15 mouse cellular contexts compared by ENCODE assay signal in genomic region chr13:96579104-96579503, GRCm38 (mm10).
"Had no signal": no experiment of that assay in that cellular context is flagged by ENCODE, and none has a peak within 500 bp of the region (broad histone marks: within the 10 kb centered on the region; RNA-seq: fewer than 3 reads in every experiment).

No protein-coding gene starts in this region.

- H3K9ac ChIP-seq: lung, embryonic 15.5 days; midbrain, embryonic 12.5 days; neural tube, embryonic 12.5 days; stomach, embryonic 15.5 days had no signal

- H3K9me3 ChIP-seq: lung, embryonic 15.5 days; midbrain, embryonic 10.5 days; midbrain, embryonic 12.5 days; neural tube, embryonic 12.5 days; stomach, embryonic 15.5 days had no signal

- ATAC-seq: lung, postnatal 0 days; midbrain, embryonic 16.5 days had no signal

- H3K4me3 ChIP-seq: lung, embryonic 15.5 days; midbrain, embryonic 10.5 days; midbrain, embryonic 12.5 days; neural tube, embryonic 12.5 days; stomach, embryonic 15.5 days had no signal

- H3K4me1 ChIP-seq: lung, embryonic 15.5 days; midbrain, embryonic 12.5 days; neural tube, embryonic 12.5 days; stomach, embryonic 15.5 days had no signal

- H3K27ac ChIP-seq: lung, embryonic 15.5 days; macrophage; midbrain, embryonic 10.5 days; midbrain, embryonic 12.5 days; neural tube, embryonic 12.5 days; stomach, embryonic 15.5 days; stomach, postnatal 0 days had no signal

- H3K27me3 ChIP-seq: lung, embryonic 15.5 days; midbrain, embryonic 12.5 days; neural tube, embryonic 12.5 days; stomach, embryonic 15.5 days had no signal

- DNase-seq: lung, adult 18-20 months; lung, postnatal 14 days; midbrain, embryonic 14.5 days; right cerebral cortex, postnatal 14 days; thymus, adult 2 months; thymus, postnatal 36 days had no signal

- H3K4me2 ChIP-seq: lung, embryonic 15.5 days; midbrain, embryonic 12.5 days; neural tube, embryonic 12.5 days; stomach, embryonic 15.5 days had no signal

- H3K36me3 ChIP-seq: lung, embryonic 15.5 days; midbrain, embryonic 12.5 days; neural tube, embryonic 12.5 days; stomach, embryonic 15.5 days had no signal
